Mouse (Mus musculus): ENCODE measurements around the gene Slc35e3.

DNA sequence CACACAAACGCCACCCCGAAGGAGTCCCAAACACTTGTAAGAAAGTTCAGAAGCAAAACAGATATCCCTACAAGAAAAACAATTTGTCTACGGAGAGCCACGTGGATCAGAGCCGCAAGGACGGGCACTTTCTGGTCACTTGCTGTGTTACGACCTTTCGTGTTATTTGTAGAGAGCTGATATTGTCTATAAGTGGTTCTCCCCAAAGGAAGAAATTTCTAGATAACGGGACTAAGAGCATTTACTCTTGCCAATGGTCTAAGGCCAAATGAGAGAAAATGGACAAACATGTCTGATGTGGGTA is 62.5 kb downstream of the Slc35e3 start:
- TF ChIP-seq CTCF (IDR thresholded peaks at IDR 0.05; ENCODE audit: low read depth) (no peak), EP300 (optimal IDR thresholded peaks at IDR 0.05) (no peak)

Measured in stomach, postnatal 0 days (tissue).